Mouse (Mus musculus): ENCODE measurements around the gene Tmem206.

DNA sequence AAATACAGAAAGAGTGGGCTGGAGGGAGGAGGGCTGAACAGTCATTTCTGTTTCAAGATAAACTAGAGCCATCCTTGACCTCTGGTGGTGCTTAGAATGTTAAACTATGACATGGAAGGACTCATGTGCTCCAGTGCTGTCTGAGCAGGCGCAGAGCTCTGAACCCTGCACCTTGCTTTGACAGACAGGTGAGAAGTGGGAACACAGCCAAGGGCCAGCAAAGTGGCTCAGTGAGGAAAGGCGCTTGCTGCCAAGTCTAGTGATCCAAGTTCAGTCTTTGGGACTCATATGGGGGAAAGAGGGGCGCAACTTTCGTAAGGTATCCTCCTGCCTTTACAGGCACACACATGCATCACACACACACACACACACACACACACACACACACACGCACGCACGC, 49.5 kb upstream of the Tmem206 start:
- TF ChIP-seq CTCF (conservative IDR thresholded peaks at IDR 0.05; ENCODE audit: insufficient read depth, insufficient read length, low read depth, low read length) (no peak), POLR2A (IDR thresholded peaks at IDR 0.05; ENCODE audit: low read depth, low read length) (no peak)

All from kidney, adult 2 months (tissue).